Mouse (Mus musculus): ENCODE results near the gene Ndp.

Ndp gene

DNA sequence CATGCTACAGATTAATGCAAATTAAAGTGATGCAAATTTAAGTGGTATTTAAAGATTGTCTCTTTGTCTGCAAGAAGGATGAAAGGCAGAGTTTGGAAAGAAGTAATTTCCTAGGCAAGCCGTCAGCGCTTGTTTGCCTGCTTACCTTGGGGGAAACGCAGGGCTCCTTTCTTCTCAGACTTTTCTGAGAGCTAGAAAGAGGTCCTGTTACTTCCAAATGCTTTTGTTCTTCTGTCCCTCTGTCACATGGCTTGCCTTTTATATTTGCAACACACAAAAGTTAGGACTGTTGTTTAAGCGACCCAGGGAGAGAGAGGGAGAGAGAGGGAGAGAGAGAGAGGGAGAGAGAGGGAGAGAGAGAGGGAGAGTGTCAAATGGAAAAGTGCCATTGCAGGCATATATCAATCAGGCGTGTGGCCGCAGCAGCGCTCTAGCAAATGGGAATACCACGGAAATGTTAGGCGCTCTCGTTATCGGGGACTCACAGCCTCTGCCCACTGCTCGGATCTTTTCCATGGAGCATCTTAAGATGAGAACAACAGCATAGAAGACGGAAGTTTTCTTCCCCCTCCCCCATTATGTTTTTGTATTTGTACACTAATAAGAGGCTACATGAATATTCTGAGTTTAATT is at the start of gene Ndp:
Ndp (minus strand) TSS at position 534 of the 633 bp plus-strand sequence.
- DNase-seq (ENCODE audit: low spot score) = no peak

DNA sequence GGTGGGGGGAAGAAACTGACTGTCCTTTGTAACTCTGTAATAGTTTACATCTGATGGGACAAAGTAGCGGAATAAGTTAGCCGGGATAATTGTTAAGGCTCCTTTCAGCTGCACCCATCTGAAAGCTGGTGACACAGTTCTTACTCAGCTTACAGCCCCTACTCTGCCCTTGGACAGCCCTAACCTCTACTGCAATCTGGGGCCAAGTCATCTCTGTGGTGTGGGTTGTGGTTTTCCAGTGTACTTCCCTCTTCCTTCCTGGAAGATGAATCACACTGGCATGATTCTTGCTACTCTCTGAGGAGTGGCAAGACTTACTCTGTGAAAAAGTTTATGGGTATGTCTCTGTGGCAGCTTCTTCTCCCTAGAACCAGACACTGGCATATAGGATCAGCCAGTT is 43.2 kb upstream of the Ndp start:
- no peak for DNase-seq (ENCODE audit: low spot score)

DNA sequence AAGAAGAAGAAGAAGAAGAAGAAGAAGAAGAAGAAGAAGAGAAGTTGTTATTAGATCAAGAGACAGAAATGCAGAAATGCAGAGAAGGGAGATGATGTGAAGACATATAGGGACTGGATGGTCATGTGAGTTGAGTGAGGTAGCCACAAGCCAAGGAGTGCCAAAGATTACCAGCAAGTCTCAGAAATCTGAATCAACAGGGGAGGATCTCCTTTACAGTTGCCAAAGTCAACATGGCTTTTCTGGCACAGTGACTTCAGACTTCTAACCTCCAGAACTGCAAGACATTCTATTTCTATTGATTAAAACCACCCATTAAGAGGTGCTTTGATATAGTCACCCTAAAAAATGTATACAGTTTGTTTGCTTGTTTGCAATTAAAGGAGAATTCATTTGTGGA is 6.4 kb upstream of the Ndp start:
- DNase-seq (ENCODE audit: low spot score) = no peak

DNA sequence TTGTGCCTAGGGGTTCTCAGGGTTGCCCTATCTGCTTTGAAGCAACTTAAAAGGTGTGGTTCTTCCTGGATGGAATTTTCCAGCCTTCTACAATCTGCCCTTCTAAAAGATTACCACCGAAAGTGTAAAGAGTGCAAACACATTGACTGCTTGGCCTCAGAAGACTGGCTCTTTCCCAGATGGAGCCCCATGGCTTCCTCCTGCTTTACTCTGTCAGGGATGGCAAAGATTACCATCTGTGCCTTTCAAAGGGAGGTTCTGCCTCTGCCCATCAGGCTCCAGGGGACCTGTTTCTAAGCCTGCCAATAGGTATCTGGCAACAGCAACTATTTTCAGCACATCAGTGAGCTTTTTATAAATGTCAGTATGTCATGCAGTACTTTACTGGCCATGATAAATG is 1.5 kb upstream of the Ndp start:
- DNase-seq (ENCODE audit: low spot score) = no peak

DNA sequence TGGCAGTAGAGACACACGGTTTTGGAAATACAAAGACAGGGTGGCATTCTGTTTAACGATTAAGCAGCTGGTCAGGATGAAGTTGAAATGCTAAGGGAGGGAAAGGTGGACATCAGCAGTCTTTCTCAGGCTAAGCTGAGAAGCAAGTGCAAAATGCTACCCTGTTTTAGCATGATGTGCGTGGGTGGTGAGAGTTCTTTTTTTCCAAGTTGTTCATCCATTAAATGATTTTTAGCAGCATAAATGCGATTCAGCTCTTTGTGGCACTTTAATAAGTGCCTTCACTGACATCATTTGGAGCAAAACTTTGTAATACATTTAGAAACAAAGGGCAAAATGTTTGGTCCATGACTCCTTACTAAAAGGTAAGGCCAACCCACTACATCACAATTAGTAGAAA is 337 bp upstream of the Ndp start:
- no peak for DNase-seq (ENCODE audit: low spot score)

DNA sequence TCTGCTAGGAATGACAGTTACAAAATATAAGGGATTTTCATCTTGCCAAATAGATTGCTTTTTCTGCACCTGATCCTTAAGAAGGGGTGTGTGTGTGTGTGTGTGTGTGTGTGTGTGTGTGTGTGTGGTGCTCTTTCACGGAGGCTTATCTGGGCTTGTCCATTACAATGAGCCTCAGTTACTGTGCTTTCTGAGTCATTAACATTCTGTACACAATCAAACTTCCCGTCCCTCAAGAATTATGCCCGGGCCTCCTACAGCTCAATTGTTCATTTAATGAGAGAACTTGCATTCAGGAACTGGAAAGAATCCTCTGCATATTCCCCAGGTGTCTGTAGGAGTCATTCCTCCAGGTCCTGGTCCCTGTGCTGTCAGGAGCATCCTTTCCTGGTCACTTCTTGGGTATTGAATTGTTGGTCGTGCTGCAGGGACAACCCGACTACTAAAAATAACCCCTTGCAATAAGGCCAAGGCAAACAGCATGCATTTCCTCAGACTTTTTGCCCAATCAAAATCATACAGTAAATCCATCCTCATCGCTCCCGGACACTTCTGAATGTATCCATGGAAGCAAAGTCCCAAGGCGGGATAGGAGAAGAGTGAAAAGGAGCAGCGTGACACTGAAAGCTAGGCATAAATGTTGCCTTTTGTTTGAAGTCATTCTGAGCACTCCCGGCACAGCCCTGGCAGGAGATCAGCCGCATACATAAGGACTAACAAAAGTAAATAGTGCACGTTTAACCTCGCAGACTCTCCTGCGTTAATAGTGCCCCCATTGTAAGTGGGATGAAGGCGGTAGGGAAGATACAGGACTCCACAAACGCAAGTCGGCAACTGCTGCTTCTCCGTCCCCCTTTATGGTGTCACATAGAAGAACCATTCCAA is 1.1 kb downstream of the Ndp start:
- no peak for DNase-seq (ENCODE audit: low spot score)

DNA sequence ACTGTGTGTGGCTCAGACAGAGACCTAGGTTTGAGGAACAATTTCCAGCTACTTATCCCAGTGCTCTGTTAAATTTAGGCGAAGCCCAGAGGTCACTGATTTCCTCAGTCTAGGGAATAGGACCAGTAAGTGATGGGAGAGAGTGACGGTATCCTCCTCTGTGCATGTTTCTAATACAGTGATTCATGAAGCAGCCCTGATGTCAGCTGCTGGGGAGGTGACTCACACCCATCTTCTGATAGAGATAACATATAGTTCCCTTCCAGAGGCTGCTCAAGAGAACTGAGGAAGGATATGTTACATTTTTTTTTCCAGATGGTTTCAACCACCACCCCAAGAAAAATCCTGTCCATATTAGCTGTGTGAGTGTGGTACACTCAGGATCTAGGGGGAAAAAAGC is 2.9 kb downstream of the Ndp start:
- DNase-seq (ENCODE audit: low spot score) = no peak

GRCm38 (mm10) chrX:16907554-16907953 is 4.0 kb downstream of the Ndp start:
- DNase-seq (ENCODE audit: low spot score) = no peak

DNA sequence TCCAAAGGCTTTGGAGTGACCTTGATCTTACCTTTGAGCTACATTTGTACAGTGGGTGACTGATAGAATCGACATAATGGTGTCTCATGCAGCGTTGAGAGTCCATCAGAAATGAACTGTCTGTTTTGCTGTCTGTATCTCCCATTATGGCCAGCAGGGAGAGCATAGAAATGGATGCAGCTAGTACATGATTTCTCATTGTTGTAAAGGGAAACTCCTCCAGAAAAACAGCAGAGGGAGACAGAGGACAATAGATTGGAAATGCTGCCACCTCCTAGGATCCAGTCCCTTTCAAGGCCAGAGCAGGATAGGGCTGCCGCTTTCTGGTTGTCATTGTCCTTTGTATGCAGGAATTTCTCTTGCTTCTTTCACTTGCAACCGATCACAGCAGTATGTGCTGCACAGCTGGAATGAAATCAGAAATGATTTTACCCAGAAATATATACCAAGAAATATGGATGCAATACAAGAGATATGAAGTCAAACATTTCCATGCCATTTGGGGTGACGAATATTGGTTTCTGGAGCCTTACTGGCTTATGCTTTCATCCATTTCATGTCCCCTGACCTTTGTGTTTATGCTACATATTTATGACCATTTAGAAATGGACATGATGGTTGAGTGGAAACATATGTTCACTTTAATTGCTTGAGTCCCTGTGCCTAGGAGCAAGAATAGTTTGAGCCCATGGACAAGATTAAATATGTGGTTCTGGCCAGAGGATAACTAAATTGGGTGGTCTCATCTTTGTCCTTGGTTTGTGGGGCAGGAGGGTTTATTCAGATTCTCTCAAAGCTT is 17.0 kb downstream of the Ndp start:
- DNase-seq (ENCODE audit: low spot score) = no peak

GRCm38 (mm10) chrX:16867640-16868314 is 43.8 kb downstream of the Ndp start:
- DNase-seq (ENCODE audit: low spot score) = no peak

GRCm38 (mm10) chrX:16860244-16860643 is 51.3 kb downstream of the Ndp start:
- no peak for DNase-seq (ENCODE audit: low spot score)

GRCm38 (mm10) chrX:16846034-16846433 is 65.5 kb downstream of the Ndp start:
- no peak for DNase-seq (ENCODE audit: low spot score)

GRCm38 (mm10) chrX:16841443-16841842 is 70.1 kb downstream of the Ndp start:
- DNase-seq (ENCODE audit: low spot score) = no peak

DNA sequence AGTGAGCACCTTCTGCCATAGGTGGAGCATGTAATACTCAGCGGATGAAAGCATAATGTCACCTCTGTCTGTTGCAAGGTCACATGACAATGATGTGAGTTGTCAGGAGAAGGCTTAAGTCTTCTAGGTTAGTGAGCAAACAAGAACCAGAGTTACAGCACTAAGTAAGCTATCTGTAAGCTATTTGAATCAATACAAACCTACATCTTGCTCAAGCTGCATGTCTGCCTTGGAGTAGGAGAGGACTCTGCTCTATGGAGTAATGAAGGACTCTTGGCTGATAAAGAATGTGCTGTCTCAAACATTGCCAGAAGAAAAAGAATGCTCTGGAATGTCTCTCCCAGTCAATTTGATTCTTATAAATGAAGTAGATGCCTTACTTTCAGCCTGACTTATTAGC is 74.3 kb downstream of the Ndp start:
- DNase-seq (ENCODE audit: low spot score) = no peak

DNA sequence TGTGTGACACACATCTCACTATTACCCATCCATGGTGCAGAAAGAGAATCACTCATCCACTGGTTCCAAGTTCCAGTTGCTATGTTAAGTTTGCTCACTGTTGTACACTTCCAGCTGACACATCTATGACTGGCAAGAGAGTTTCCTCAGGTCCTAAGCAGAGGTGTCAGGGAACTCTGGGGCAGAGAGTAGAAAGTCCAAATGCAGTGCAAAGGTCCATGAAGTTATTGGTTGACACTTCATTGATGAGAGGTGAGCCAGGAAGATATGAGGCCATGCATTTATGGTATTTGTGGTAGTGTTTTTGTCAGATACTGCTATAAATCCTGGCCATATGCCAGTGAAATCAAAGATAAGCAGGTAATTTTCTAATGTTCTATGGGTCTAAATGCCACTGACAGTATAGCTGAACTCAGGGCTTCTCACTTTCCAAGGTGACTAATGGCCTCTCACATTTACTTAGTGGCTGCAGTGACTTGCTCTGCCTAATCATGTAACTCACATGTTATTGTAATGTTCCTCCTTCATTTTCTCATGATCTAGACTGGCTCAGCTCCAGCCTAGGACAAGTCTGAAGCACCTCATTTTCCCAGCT is 75.0 kb downstream of the Ndp start:
- DNase-seq (ENCODE audit: low spot score) = no peak
